Mouse (Mus musculus) limb, embryonic 15.5 days (tissue): Measurements from ENCODE around the gene Gm45753. TPM values are rescaled to one million over a fixed set of nuclear protein-coding genes. Genes with fewer than 3 reads are reported as not detected.

Experiments used
- ATAC-seq: fragments of 200-750 bp; cut with Nextera tagmentation; 2 replicates; pipeline ENCODE4 v1.8.0; 2017; ENCODE audit warnings: low read depth, moderate TSS enrichment; ENCODE audit not compliant: insufficient number of reproducible peaks, low FRiP score, low TSS enrichment
- H3K27ac ChIP-seq: fragments of 300-500 bp; sonication (generic); 2 replicates; pipeline ENCODE4 v1.5.1; 2015; ENCODE audit warnings: moderate library complexity, mild to moderate bottlenecking, inconsistent platforms
- H3K27me3 ChIP-seq: fragments of 300-500 bp; sonication (generic); 2 replicates; pipeline ENCODE4 v1.6.1; 2015; ENCODE audit warnings: inconsistent platforms
- H3K36me3 ChIP-seq: fragments of 300-500 bp; sonication (generic); 2 replicates; pipeline ENCODE4 v1.6.1; 2015; ENCODE audit warnings: inconsistent platforms
- H3K4me1 ChIP-seq: fragments of 300-500 bp; sonication (generic); 2 replicates; pipeline ENCODE4 v1.6.1; 2015; ENCODE audit warnings: inconsistent platforms
- H3K4me2 ChIP-seq: fragments of 300-500 bp; sonication (generic); 2 replicates; pipeline ENCODE4 v1.6.1; 2015; ENCODE audit warnings: mild to moderate bottlenecking, inconsistent platforms
- H3K4me3 ChIP-seq: fragments of 300-500 bp; sonication (generic); 2 replicates; pipeline ENCODE4 v1.5.1; 2015; ENCODE audit warnings: mild to moderate bottlenecking, inconsistent platforms
- H3K9ac ChIP-seq: fragments of 300-500 bp; sonication (generic); 2 replicates; pipeline ENCODE4 v1.6.1; 2015; ENCODE audit warnings: inconsistent platforms
- H3K9me3 ChIP-seq: fragments of 300-500 bp; sonication (generic); 2 replicates; pipeline ENCODE4 v1.6.1; 2016; ENCODE audit warnings: inconsistent platforms
- WGBS: fragments of 180-500 bp; shearing (Covaris S2); methylation state at CpG from one replicate; pipeline ENCODE4 v1.1.7; 2015; 5-methylcytosine and 5-hydroxymethylcytosine counted together
- polyA plus RNA-seq: library from polyadenylated mRNA; unstranded; fragments of >200 nt; fragmentation: Nextera tagmentation; extraction: Ambion mirVana; gene quantifications from 2 replicates; pipeline ENCODE4 v1.2.1, GENCODE M21; 2015

Gene Gm45753
- polyA plus RNA-seq, 1 experiment from 2014 or later = 0.08 TPM

DNA sequence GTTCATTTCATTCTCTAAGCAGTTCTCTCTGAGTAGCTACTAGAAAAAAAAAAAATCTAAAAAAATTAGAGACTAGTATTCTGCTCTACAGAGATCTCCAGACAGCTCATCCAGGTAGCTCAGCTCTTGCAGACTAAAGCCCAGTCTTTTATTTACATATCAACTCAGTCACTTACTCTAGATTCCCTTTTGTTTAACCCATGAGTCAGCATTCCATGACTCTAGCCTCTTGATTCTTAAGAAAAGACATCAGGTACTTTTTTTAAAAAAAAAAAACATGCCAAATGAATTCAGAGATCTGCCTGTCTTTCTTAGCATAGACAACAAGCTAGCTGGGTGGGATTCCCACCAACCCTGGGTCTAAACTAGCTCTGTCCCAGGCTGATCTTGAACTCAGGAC is 39.8 kb downstream of the Gm45753 start:
- Histone ChIP-seq H3K4me1 (peaks cover 3% of the 10 kb centered on the region; the same call in 1 of the 2 replicates), H3K9ac (no peak overlapping the region), H3K9me3 (0 out of 2 replicates have a peak, but pooled peaks cover 2% of the 10 kb centered on the region), H3K27me3 (no peaks in the 10 kb centered on the region), H3K4me3 (no peak overlapping the region), H3K4me2 (no peak overlapping the region), H3K36me3 (no peaks in the 10 kb centered on the region), H3K27ac (no peak overlapping the region)
- no peak for ATAC-seq

DNA sequence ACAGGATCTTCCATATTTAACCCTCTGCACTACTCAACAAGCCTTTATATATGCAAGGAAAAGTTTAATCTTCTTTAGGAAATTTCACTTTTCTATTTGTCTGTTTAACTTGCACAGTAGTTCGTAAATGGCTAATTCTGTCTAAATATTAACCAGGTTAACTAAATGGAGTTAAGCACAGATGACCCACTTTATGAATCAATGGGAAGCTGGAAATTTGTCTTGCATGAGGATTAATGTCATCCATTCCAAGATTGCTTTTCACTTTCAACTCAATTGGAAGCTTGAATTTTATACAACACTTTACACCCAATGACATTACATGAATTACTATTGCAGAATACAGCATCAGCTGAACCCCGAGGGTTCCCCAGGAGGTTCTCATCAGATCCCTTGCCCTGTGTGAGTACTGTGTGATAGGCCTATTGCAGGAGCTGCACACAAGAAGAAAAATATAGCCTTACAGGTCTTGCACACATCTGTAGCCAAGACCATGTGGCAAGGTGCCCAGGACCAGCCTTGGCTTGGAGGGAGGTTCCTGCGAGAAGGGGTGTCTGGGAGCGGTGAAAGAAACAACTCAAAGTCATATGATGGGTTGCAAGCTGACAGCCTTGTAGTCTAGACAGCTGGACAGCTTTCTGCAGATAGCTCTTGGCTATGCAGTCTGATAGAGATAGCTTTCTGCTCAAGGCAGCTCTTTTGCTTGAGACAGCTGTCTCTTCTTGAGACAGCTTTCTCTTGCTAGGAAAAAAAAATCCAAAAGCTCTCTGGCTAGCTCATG is 40.5 kb downstream of the Gm45753 start:
- Histone ChIP-seq H3K4me3 (no peak overlapping the region), H3K4me2 (no peak overlapping the region), H3K36me3 (no peaks in the 10 kb centered on the region), H3K27me3 (no peaks in the 10 kb centered on the region), H3K9ac (no peak overlapping the region), H3K4me1 (peaks cover 3% of the 10 kb centered on the region; the same call in 1 of the 2 replicates), H3K27ac (no peak overlapping the region), H3K9me3 (0 out of 2 replicates have a peak, but pooled peaks cover 2% of the 10 kb centered on the region)
- WGBS = 61% methylated on average over 4 of the region's 4 CpGs
- ATAC-seq = no peak

- ATAC-seq = no peak
- Histone ChIP-seq H3K4me1 (peaks cover 3% of the 10 kb centered on the region; the same call in 1 of the 2 replicates), H3K36me3 (no peaks in the 10 kb centered on the region), H3K4me2 (no peak overlapping the region), H3K27me3 (no peaks in the 10 kb centered on the region), H3K9ac (no peak overlapping the region), H3K9me3 (0 out of 2 replicates have a peak, but pooled peaks cover 2% of the 10 kb centered on the region), H3K27ac (no peak overlapping the region), H3K4me3 (no peak overlapping the region)
- WGBS = 44% methylated on average over 8 of the region's 8 CpGs
These were observed 41.3 kb downstream of the Gm45753 start for GRCm38 (mm10) chr8:45266993-45267392.

DNA sequence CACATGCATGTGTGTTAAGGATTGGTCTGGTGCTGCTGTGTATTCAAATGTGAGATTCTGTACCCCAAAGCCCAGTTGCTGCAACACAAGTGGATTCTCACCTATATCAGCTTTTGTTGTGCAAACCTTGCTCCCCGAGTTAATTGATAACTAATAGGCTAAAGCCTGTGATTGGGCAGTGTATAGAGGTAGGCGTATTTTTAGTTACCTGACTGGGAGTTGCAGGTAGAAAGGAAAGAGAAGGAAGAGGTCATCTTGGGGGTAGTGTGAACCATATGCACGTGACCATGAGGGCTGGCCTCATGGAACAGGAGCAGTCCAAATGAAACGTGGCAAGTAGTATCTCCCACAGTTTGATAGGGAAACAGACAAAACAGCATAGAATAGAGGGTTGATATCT is 43.3 kb downstream of the Gm45753 start:
- H3K27ac ChIP-seq = no peak overlapping the region
- H3K9me3 ChIP-seq = 0 out of 2 replicates have a peak, but pooled peaks cover 2% of the 10 kb centered on the region
- H3K27me3 ChIP-seq = no peaks in the 10 kb centered on the region
- H3K36me3 ChIP-seq = no peaks in the 10 kb centered on the region
- no peak overlapping the region for H3K9ac ChIP-seq
- no peak for ATAC-seq
- WGBS = 88% methylated on average over 4 of the region's 4 CpGs
- no peak overlapping the region for H3K4me3 ChIP-seq
- no peak overlapping the region for H3K4me2 ChIP-seq
- peaks cover 3% of the 10 kb centered on the region; the same call in 1 of the 2 replicates for H3K4me1 ChIP-seq

- H3K36me3 ChIP-seq = no peaks in the 10 kb centered on the region
- no peak overlapping the region for H3K27ac ChIP-seq
- no peak for ATAC-seq
- H3K9ac ChIP-seq = no peak overlapping the region
- 79% methylated on average over 3 of the region's 3 CpGs for WGBS
- H3K4me2 ChIP-seq = no peak overlapping the region
- no peak overlapping the region for H3K4me3 ChIP-seq
- H3K4me1 ChIP-seq = peaks cover 1% of the 10 kb centered on the region; the same call in 1 of the 2 replicates
- 0 out of 2 replicates have a peak, but pooled peaks cover 2% of the 10 kb centered on the region for H3K9me3 ChIP-seq
- H3K27me3 ChIP-seq = no peaks in the 10 kb centered on the region
These were observed 45.4 kb downstream of the Gm45753 start for GRCm38 (mm10) chr8:45262851-45263250.

DNA sequence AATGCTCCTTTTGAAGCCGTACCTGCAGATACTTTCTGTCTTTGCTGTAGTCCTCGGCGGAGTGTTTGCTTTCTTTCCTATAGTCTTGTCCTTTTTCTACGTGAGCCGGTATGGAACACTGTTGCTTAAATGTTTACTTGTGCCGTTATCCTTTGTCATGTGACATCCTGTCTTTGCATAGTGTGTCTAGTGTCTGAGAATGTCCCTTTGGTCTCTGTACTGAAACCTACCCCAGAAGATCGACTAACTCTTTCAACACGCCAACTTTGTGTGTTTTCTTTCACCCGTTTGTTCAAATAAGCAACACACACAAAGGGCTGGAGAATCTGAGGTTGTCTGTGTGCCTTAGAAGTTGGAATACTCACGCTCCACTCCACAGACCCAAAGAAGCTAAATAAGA is 46.3 kb downstream of the Gm45753 start, which contains the start of gene F11:
F11 (minus strand) TSS at position 112 of the 400 bp plus-strand sequence.
- Histone ChIP-seq H3K9me3 (0 out of 2 replicates have a peak, but pooled peaks cover 2% of the 10 kb centered on the region), H3K27ac (no peak within 1 kb of the TSS), H3K27me3 (no peaks in the 10 kb centered on the region), H3K9ac (no peak within 1 kb of the TSS), H3K4me1 (no peaks in the 10 kb centered on the region), H3K4me3 (no peak within 1 kb of the TSS), H3K4me2 (no peak within 1 kb of the TSS), H3K36me3 (no peaks in the 10 kb centered on the region)
- no peak for ATAC-seq
- 90% methylated on average over 10 of the region's 10 CpGs for WGBS

- no peaks in the 10 kb centered on the region for H3K36me3 ChIP-seq
- no peak overlapping the region for H3K9ac ChIP-seq
- H3K27me3 ChIP-seq = no peaks in the 10 kb centered on the region
- no peak for ATAC-seq
- no peak overlapping the region for H3K4me3 ChIP-seq
- H3K9me3 ChIP-seq = no peaks in the 10 kb centered on the region
- H3K27ac ChIP-seq = no peak overlapping the region
- H3K4me1 ChIP-seq = no peaks in the 10 kb centered on the region
- H3K4me2 ChIP-seq = no peak overlapping the region
- 83% methylated on average over 8 of the region's 8 CpGs for WGBS
These were observed 49.8 kb downstream of the Gm45753 start for GRCm38 (mm10) chr8:45258421-45258820.

GRCm38 (mm10) chr8:45255040-45255439 is 53.2 kb downstream of the Gm45753 start:
- 71% methylated on average over 12 of the region's 12 CpGs for WGBS
- no peak overlapping the region for H3K27ac ChIP-seq
- H3K27me3 ChIP-seq = no peaks in the 10 kb centered on the region
- H3K4me2 ChIP-seq = no peak overlapping the region
- no peak overlapping the region for H3K4me3 ChIP-seq
- no peaks in the 10 kb centered on the region for H3K36me3 ChIP-seq
- ATAC-seq = no peak
- no peaks in the 10 kb centered on the region for H3K9me3 ChIP-seq
- no peaks in the 10 kb centered on the region for H3K4me1 ChIP-seq
- H3K9ac ChIP-seq = no peak overlapping the region

GRCm38 (mm10) chr8:45254194-45254842 is 53.9 kb downstream of the Gm45753 start:
- no peak overlapping the region for H3K4me3 ChIP-seq
- H3K36me3 ChIP-seq = no peaks in the 10 kb centered on the region

DNA sequence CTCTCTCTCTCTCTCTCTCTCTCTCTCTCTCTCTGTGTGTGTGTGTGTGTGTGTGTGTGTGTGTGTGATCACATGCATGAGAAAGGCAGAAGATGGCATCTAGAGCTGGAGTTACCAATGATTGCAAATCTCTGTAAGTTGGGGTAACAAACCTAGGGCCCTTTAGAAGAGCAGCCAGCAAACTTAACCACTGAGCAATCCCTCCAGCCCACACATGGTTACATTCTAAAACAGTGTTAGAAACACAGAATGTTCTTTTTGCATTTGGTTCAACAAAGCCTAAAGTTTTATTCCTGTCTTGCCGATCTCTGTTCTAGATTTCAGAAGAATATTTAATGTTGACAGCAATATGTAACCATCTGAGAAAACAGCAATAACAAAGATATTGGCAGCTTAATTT is 54.7 kb downstream of the Gm45753 start:
- WGBS = 94% methylated on average over 1 of the region's 1 CpGs
- Histone ChIP-seq H3K27me3 (no peaks in the 10 kb centered on the region), H3K27ac (no peak overlapping the region), H3K36me3 (no peaks in the 10 kb centered on the region), H3K9me3 (no peaks in the 10 kb centered on the region), H3K9ac (no peak overlapping the region), H3K4me1 (no peaks in the 10 kb centered on the region), H3K4me3 (no peak overlapping the region), H3K4me2 (no peak overlapping the region)
- no peak for ATAC-seq

More at GRCm38 (mm10) chr8:45254194-45254842, 53.9 kb downstream of the Gm45753 start:
- Histone ChIP-seq H3K4me1 (no peaks in the 10 kb centered on the region), H3K27ac (no peak overlapping the region), H3K9me3 (no peaks in the 10 kb centered on the region), H3K27me3 (no peaks in the 10 kb centered on the region), H3K9ac (no peak overlapping the region), H3K4me2 (no peak overlapping the region)
- 77% methylated on average over 8 of the region's 8 CpGs for WGBS
- no peak for ATAC-seq

DNA sequence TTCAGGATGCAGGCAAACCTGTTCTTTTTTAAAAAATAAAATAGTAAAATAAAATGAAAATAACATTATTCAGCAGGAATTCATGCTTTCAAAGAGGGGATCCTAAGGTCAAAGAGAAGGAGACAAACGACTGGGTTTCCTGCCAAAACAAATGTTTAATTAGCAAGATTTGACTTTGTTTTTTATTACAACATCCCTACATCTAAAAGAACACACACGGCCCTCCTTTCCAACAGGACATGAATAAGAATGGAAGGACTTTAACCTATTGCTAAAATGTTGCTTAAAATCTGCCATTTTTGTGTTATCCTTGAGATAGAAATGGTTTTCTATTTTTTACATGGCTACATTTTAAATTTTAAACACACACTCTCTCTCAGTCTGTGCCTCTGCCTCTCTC is 55.2 kb downstream of the Gm45753 start:
- Histone ChIP-seq H3K36me3 (no peaks in the 10 kb centered on the region), H3K9me3 (no peaks in the 10 kb centered on the region), H3K4me1 (no peaks in the 10 kb centered on the region), H3K4me3 (no peak overlapping the region), H3K27ac (no peak overlapping the region), H3K4me2 (no peak overlapping the region), H3K9ac (no peak overlapping the region), H3K27me3 (no peaks in the 10 kb centered on the region)
- no peak for ATAC-seq
- WGBS = 33% methylated on average over 2 of the region's 2 CpGs

DNA sequence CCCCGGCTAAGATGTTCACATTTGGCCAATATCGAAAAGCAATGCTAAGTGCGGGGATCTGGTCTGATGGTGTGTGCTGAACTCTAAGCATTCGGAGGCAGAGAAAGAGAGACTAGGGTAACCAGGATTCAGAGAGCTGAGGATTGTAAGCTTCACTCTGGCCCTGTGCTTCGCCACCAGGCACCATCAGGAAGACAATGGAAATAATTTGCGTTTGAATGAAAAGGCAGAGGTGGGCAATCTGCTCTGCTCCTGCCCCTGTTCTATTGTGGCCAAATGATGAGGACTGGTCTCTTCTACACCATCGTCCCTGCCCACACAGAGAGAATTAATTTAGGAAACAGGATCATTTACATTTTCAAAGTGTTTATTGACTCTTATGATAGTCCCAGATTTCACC is 62.0 kb downstream of the Gm45753 start:
- no peaks in the 10 kb centered on the region for H3K4me1 ChIP-seq
- no peak overlapping the region for H3K4me3 ChIP-seq
- no peak overlapping the region for H3K4me2 ChIP-seq
- no peaks in the 10 kb centered on the region for H3K36me3 ChIP-seq
- no peak overlapping the region for H3K9ac ChIP-seq
- ATAC-seq = no peak
- H3K27ac ChIP-seq = no peak overlapping the region
- no peaks in the 10 kb centered on the region for H3K27me3 ChIP-seq
- H3K9me3 ChIP-seq = no peaks in the 10 kb centered on the region
- 61% methylated on average over 7 of the region's 7 CpGs for WGBS
